Mouse (Mus musculus) ES-E14 (cell line): ENCODE data around the gene Kctd20. TPM values are rescaled to one million over a fixed set of nuclear protein-coding genes. Genes with fewer than 3 reads are reported as not detected.

Experiments used
- DNase-seq: peaks from one replicate; pipeline ENCODE4 v3.0.0-alpha.2; 2013; ENCODE audit warnings: low read depth, low spot score
- H3K27ac ChIP-seq: 2 replicates; pipeline ENCODE4 v1.5.1; 2012; ENCODE audit warnings: low read depth, mild to moderate bottlenecking, low read length, moderate library complexity, mixed read lengths; ENCODE audit not compliant: poor library complexity, insufficient read depth, severe bottlenecking
- H3K36me3 ChIP-seq: 2 replicates; pipeline ENCODE4 v1.6.1; 2012; ENCODE audit warnings: mild to moderate bottlenecking, low read length, moderate library complexity, mixed read lengths; ENCODE audit not compliant: control insufficient read depth, poor library complexity, insufficient read depth, severe bottlenecking
- H3K4me1 ChIP-seq, 2 experiments: fragments of 150-350 bp in 1 of 2; sonication (generic) in 1 of 2; 2 replicates each; pipeline ENCODE4 v1.6.1; 2012; ENCODE audit warnings: low read length in 2 of 2, mild to moderate bottlenecking in 1 of 2, mixed read lengths in 1 of 2; ENCODE audit not compliant: control insufficient read depth in 2 of 2, insufficient read depth in 2 of 2, poor library complexity in 1 of 2
- H3K4me3 ChIP-seq, 2 experiments: fragments of 150-350 bp in 1 of 2; sonication (generic) in 1 of 2; 2 replicates each; pipeline ENCODE4 v1.5.1; 2012; ENCODE audit warnings: low read length in 2 of 2, low read depth in 1 of 2, mild to moderate bottlenecking in 1 of 2, mixed read lengths in 1 of 2; ENCODE audit not compliant: insufficient read depth in 1 of 2, poor library complexity in 1 of 2, severe bottlenecking in 1 of 2
- H3K9ac ChIP-seq: 2 replicates; pipeline ENCODE4 v1.6.1; 2012; ENCODE audit warnings: low read depth, mild to moderate bottlenecking, low read length, mixed read lengths; ENCODE audit not compliant: poor library complexity, insufficient read depth, severe bottlenecking
- H3K9me3 ChIP-seq: fragments of 150-350 bp; sonication (generic); 2 replicates; pipeline ENCODE4 v1.6.1; 2012; ENCODE audit warnings: low read depth, mild to moderate bottlenecking, low read length; ENCODE audit not compliant: control insufficient read depth, insufficient read depth
- HCFC1 ChIP-seq: IDR thresholded peaks from 2 replicates; pipeline ENCODE4 v1.6.1; 2012; ENCODE audit warnings: low read length, inconsistent platforms, borderline replicate concordance; ENCODE audit not compliant: insufficient read depth
- ZC3H11A ChIP-seq: IDR thresholded peaks from 2 replicates; pipeline ENCODE4 v1.6.1; 2012; ENCODE audit warnings: low read depth, mild to moderate bottlenecking, inconsistent platforms, low read length, borderline replicate concordance
- in situ Hi-C, 2 experiments: fragments of 600-800 bp; cut with MboI; formaldehyde crosslinking; loops; one replicate each; pipeline ENCODE4 v1.15.1; 2025; ENCODE audit warnings: low sequenced_read_pairs in 2 of 2, inconsistent platforms in 1 of 2; ENCODE audit not compliant: unreplicated experiment in 2 of 2
- total RNA-seq: library from RNA; depleted of rRNA; stranded (reverse); fragments of 300-350 nt; gene quantifications from 2 replicates; pipeline ENCODE4 v1.2.3, GENCODE M21; 2012; rRNA removed

The Kctd20 gene
- total RNA-seq, 1 experiment = 46.9 TPM

GRCm38 (mm10) chr17:29018292-29018984 is 66.7 kb downstream of the Kctd20 start:
- H3K27ac ChIP-seq = peak overlapping the region; percentile 48; the same call in 1 of the 2 replicates
- H3K36me3 ChIP-seq = no peaks in the 10 kb centered on the region
- in situ Hi-C loops = no loop called here
- H3K9ac ChIP-seq = no peak overlapping the region; the same call in 1 of the 2 replicates
- H3K4me1 ChIP-seq = peaks cover 9 to 17% of the 10 kb centered on the region in 2 experiments
- H3K4me3 ChIP-seq = no peak overlapping the region
- H3K9me3 ChIP-seq = no peaks in the 10 kb centered on the region
- DNase-seq = no peak
- peak; percentile 50; the same call in 1 of the 2 replicates for TF ChIP-seq ZC3H11A
- no peak for TF ChIP-seq HCFC1

Other genes starting within 250 kb of the Kctd20 start
- 2.5 and 4.1 TPM in 2 replicates for gene AC170998.1, start 225.9 kb upstream of the Kctd20 start, total RNA-seq
- gene Mapk13, start 182.7 kb upstream of the Kctd20 start, total RNA-seq = 7.1 and 14.6 TPM in 2 replicates
- 20.5 and 24.5 TPM in 2 replicates for gene Brpf3, start 150.9 kb upstream of the Kctd20 start, total RNA-seq
- 0.05 and 0.27 TPM in 2 replicates for gene Pnpla1, start 93.5 kb upstream of the Kctd20 start, total RNA-seq
- gene 4930539E08Rik, start 36.6 kb upstream of the Kctd20 start, total RNA-seq = 1.2 and 1.4 TPM in 2 replicates
- gene Pxt1, start 8.1 kb upstream of the Kctd20 start, total RNA-seq = 0.36 and 1.4 TPM in 2 replicates
- gene Stk38, start 56.0 kb downstream of the Kctd20 start, total RNA-seq = 78.0 and 85.7 TPM in 2 replicates
- 317 and 391 TPM in 2 replicates for gene Srsf3, start 80.7 kb downstream of the Kctd20 start, total RNA-seq
- 17.8 and 32.3 TPM in 2 replicates for gene Cdkn1a, start 139.0 kb downstream of the Kctd20 start, total RNA-seq
- gene Rab44, start 162.2 kb downstream of the Kctd20 start, total RNA-seq = 0.31 and 0.85 TPM in 2 replicates